Mouse (Mus musculus): Measurements from ENCODE around the gene Chchd1.
"Not testable (repeated sequence)": the region's sequence is repeated elsewhere in the genome, so short reads cannot be mapped to it uniquely, and the experiment has no call there.

Gene Chchd1

DNA sequence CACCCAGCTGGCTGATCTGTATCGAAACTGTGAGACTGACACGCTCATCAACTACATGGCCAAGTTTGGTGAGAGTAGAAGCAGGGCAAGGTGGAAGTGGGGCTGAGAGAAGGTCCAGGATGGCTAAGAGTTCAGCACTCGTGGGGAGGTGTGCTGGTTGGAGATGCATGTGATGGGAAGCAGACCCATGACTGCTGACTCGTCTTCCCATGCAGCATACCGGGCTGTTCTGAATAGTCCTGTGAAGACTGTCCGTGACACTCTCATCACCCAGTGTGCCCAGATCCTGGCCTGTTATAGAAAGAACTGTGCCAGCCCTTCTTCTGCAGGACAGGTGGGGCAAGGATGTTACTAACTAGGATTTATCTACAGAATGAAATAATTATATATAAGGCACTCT lies 11.0 kb upstream of the Chchd1 start:
- no peak for DNase-seq

DNA sequence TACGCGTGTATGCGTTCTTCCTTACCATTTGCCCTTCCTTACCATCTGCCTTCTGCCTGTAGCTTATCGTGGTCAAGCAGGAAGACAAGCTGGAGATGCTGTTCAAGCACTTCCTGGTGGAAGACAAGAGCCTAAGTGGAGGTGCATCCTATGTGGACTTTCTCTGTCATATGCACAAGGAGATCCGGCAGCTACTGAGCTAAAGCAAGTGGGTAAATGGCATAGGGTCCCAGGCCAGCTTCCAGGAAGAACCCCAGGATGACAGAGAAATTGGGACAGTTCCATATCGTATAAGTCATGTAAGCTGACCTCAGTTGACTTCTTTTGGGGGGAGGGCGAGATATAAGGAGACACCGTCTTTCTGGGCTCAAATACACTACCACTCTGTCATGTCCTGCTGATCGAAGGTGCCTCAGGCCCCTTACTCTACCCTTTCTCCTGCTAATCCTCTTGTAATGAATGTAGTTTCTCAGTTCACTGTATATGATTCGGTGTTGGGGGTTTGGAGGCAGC lies 9.2 kb upstream of the Chchd1 start:
- DNase-seq, result peak; percentile 45

DNA sequence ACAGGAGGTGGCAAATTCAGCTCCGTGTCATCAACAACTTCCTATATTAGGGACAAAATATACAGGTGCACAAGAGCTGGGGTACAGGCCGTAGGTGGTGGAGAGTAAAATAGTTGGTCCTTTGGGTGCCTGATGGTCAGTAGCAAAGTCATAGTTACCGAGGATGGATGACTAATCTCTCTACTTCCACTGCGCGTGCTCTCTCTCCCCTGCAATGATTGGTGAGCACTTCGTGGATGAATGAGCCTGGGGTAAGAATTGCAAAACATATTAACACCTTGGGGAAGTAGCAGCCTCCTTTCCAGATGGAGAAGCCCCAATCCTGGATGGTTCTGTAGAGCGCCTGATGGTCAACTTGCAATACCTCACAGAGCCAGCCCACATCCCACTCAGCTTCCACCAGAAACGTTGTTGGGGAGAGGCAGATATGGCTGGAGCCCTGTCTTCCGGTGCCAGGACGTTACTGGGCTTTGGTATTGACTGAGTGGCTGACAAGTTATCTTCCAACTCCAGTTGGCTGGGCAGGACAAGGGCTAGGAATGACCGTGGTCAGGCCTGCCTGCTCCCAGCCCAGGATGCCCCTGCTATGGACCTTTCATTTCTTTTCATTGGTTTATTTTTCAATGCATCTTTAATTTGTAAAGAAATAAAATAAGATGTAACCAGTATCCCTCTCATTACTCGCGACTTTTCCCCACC lies 8.5 kb upstream of the Chchd1 start:
- no peak for DNase-seq

DNA sequence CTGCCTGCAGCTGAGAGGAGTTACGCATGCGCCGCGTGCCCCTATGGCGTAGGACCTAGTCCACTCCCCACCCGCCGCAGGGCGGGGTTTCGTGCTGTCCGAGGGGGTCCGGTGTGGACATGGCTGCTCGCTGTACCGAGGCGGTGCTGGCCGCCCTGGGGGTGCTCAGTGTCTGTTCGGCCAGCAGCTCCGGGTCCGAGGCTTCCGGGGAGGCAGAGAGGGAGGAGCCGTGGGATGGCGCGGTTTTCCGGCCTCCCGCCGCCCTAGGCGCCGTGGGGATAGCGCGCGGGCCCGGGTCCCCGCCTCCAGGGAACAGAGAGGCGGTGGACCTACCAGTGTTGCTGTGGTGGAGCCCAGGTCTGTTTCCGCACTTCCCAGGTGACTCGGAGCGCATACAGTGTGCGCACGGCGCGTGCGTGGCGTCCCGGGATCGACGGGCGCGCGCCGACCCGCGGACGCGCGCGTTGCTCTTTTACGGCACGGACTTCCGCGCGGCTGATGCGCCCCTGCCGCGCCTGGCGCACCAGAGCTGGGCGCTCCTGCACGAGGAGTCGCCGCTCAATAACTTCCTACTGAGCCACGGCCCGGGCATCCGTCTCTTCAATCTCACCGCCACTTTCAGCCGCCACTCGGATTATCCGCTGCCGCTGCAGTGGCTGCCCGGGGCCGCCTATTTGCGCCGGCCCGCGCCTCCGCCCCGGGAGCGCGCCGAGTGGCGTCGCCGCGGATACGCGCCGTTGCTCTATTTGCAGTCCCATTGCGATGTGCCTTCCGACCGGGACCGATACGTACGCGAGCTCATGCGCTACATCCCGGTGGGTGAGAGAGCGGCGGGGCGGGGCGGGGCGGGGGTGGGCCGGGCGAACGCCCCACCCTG lies 7.7 kb upstream of the Chchd1 start, which contains the start of gene Fut11:
Fut11 (plus strand) TSS at position 85 of the 877 bp plus-strand sequence.
- peak; percentile 93 for DNase-seq

DNA sequence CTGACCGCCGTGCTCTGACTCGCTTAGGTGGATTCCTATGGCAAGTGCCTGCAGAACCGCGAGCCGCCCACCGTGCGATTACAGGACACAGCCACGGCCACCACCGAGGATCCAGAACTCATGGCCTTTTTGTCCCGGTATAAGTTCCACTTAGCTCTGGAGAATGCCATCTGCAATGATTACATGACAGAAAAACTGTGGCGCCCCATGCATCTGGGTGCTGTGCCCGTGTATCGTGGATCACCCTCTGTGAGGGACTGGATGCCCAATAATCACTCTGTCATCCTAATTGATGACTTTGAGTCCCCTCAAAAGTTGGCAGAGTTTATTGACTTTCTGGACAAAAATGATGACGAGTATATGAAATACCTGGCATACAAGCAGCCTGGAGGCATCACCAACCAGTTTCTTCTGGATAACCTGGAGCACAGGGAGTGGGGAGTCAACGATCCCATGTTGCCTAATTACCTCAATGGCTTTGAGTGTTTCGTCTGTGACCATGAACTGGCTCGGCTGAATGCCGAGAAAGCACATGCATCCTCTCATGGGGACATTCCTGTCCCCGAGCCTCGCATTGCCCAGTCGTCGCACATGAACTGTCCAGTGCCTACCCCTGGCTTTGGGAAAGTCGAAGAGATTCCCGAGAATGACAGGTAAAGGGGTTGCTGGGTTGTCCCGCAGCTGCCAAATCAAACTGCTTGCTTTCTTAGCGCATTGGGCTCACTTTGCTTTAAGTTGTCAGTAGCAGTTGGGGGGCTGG lies 6.9 kb upstream of the Chchd1 start:
- peak; percentile 69 for DNase-seq

DNA sequence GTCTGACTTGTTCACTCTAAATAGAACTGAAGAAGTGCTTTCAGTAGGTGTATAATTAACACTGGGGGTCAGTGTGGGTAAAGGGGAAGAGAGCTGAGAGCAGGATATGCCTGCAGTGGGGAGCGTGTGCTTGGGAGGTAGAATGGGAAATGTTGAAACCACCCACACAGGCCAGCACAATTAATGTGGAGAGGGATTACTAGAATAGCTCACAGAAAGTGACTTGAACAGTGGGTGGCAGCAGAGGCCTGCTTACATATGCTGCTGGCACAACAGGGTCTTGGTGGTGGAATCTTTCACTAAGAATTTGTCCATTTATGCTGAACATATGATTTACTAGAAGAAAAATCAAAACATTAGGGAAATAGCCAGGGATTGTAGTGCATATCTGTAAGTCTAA lies 5.8 kb upstream of the Chchd1 start:
- no peak for DNase-seq

DNA sequence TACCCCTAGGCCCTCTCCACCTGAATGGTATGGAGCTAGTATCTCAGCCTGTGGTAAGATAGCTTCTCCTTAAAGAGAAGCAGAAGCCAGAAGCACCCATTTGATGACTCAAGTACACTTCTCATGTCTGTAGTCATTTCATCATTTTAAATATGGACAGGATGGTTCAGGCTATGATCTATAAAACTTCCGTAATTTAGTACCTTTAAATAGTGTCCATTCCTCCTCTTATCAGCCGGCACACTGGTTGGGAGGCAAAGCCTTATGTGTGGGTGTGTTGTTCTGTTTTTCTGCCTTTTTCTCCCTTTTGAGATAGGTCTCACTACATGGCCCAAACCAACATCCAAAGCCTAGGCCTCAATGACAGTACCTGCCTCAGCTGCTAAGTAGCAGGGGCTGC lies 4.3 kb upstream of the Chchd1 start:
- no peak for DNase-seq

DNA sequence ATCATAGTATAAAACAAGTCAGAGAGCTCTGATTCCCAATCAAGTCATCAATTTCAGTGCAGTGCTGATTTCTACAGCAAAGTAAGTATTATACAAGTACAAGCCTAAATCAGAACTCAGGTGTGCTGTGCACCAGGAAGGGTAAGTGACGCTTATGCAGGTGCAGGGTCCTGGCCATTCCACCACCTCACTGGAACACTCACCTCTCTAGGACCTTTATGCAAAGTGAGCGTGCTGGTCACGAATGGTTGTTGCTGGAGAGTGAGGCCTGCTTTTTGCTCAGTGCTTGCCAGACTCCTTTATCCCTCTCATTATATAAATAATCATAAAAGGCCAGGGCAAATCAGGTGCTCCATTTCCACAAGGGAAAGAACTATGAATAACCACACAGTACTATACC lies 2.4 kb upstream of the Chchd1 start:
- no peak for DNase-seq

DNA sequence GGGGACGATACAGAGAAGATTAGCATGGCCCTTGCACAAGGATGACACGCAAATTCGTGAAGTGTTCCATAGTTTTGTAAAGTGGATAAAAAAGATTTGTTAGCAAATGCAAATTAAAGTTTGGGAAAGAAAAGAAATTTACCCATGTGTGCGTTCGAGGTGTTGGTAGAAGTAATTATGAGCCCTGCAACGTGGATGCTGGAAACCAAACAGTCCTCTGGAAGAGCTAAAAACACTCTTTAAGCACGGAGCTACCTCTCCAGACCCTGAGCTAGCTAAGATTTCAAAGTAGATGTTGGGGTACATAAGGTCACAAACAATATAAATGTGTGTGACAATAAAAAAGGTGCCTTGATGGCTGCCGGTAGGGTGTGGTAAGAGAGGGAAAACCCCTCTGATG lies 1.3 kb upstream of the Chchd1 start:
- no peak for DNase-seq

DNA sequence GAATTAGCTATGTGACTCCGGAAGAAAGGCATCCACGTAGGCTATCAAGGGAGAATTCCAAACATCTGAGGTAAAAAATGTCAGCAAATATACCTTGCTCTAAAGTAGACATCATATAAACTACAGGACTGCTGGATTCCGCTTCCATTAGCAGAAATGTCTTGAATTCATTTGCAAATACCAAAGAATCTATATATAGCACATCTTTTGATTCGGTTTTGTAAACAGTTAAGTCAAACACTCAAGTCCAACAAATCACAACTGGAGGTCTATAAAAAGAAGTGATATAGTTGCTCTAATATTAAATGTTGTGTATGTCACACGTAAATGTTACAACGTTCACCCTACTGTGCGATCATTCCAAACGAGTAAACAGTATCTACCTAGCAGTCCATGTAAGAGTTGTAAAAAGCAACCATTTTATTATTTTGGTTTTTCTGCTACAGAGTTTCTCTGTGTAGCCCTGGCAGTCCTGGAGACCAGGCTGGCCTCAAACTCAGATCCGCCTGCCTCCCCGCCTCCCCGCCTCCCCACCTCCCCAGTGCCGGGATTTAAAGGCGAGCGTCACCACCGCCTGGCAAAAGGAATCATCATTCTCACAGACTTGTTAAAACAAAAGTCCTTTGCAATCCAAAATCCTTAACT lies 588 bp upstream of the Chchd1 start:
- no peak for DNase-seq

DNA sequence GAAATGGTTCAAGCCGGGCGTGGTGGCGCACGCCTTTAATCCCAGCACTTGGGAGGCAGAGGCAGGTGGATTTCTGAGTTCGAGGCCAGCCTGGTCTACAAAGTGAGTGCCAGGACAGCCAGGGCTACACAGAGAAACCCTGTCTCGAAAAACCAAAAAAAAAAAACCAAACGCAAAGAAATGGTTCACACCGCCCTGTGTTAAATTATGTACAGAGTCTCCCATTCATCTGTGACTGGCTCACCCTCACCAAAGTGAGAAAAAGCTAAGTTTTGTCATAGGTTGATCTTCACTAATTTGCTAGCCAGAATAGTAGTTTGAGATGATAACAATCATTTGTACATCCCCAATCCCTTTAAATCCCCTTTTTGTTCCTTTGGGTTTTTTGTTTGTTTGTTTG lies 655 bp downstream of the Chchd1 start:
- not testable (repeated sequence) for DNase-seq

DNA sequence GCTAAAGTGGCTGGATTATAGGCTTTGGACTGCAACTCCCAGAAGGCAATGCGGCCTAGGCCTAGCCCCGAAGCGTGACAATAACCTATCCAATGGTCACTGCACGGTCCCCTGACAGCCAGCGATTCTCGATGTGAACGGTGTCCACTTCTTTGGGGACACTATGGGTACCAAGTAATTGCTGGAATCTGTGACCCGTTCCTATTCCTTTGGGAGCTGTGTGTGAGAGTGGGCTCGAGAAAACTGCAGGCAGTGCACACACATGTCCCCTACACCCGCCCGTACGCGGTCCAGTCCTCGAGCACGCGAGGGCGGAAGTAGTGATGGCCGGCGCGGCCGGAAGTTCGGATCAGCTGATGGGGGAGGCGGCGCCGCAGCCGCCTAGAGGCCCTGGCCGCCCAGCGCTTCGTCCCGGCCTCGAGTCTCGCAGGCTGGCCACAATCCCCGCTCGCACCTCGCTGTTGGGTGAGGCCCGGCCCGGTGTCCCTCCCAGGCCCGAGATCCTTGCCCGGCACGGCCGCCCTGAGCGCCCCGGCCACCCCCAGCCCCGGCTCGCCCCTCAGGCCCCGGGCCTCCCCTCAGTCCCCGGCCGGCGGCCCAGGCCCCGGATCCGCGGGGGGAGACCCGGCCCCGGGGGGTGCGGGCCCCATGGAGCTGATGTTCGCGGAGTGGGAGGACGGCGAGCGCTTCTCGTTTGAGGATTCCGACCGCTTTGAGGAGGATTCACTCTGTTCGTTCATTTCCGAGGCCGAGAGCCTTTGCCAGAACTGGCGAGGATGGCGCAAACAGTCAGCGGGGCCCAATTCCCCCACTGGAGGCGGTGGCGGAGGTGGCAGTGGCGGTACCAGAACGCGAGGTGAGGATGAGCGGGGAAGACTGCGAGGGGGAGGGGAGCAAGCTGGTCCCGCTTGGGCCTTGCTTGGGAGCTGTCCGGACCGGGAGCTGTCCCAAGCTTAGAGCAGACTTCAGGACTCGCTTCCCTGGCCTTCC lies 4.7 kb downstream of the Chchd1 start, which contains the start of gene Zswim8:
Zswim8 (plus strand) TSS at position 352 of the 990 bp plus-strand sequence.
- DNase-seq, result peak; percentile 90

DNA sequence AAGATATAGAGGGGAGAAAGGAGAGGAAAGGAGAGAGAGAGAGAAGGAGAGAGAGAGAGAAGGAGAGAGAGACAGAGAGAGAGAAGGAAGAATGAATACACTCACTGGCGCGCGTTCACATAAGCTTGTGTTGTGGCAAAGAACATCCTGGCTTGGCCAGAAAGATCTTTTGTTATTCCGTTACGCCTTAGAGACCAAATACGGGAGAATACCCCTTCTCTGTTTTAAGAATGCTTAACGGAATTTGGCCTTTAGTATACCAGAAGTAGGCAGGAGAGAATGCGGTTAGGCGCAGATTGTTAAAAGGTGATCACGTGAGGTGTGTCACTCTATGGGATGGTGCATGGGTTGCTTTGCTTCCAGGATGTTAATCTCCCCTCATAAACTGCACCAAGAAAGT lies 5.4 kb downstream of the Chchd1 start:
- DNase-seq, result no peak

DNA sequence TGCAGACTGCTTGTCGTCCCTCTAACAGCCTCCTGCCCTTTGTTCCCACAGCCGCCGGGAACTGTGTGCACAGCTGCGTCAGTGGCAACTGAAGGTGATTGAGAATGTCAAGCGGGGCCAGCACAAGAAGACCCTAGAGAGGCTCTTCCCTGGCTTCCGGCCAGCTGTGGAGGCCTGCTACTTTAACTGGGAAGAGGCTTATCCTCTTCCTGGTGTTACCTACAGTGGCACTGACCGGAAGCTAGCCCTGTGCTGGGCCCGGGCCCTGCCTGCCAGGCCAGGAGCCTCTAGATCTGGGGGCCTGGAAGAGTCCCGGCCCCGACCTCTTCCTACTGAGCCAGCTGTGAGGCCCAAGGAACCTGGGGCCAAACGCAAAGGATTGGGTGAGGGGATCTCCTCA lies 11.0 kb downstream of the Chchd1 start:
- no peak for DNase-seq

DNA sequence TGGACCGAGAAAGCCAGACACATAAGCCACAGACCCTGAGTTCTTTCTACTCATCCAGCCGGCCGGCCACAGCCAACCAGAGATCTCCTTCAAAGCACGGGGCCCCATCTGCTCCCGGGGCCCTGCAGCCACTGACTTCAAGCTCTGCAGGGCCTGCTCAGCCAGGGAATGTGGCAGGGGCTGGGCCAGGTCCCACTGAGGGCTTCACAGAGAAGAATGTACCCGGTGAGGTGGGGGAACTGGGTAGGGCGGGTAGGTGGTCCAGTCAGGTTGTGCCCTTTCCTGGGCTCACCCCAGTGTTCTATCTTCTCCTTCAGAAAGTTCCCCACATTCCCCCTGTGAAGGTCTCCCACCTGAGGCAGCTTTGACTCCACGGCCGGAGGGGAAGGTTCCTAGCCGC lies 15.6 kb downstream of the Chchd1 start:
- DNase-seq, result no peak

DNA sequence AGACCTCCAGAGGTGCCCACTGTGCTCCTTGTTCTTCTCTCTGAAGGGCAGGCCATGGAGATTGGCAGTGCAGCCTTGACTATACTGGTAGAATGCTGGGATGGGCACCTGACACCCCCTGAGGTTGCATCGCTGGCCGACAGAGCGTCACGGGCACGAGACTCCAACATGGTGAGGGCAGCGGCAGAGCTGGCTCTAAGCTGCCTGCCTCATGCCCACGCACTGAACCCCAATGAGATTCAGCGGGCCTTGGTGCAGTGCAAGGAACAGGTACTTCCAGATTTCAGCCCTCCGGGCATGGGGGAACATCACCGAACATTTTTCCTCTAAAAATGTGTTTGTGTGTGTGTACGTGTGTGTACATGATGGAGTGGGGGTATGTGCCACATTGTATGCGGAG lies 17.0 kb downstream of the Chchd1 start:
- DNase-seq, result no peak

DNA sequence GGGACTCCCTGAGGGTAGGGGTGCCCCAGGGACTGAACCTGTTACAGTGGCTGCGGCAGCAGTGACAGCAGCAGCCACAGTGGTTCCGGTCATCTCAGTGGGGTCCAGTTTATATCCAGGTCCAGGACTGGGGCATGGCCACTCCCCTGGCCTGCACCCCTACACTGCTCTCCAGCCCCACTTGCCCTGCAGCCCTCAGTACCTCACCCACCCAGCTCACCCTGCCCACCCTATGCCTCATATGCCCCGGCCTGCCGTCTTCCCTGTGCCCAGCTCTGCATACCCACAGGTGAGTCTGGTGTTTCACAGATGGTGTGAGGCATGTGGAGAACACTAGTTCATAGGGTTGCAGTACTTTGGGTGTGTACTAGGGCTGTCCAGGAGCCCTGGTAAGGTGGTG lies 18.6 kb downstream of the Chchd1 start:
- DNase-seq, result no peak

DNA sequence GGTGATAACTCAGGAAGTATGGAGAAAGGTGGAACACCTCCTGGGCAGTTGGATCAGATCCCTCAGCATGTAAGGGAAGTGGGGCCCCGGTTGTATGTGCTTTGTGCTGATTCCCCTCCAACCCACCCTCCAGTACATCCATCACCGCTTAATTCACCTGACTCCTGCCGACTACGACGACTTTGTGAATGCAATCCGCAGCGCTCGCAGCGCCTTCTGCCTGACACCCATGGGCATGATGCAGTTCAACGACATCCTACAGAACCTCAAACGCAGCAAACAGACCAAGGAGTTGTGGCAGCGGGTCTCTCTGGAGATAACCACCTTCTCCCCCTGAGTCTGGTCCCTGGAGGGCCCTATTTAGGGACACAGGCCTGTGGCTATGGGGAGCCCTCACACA lies 20.2 kb downstream of the Chchd1 start:
- no peak for DNase-seq

DNA sequence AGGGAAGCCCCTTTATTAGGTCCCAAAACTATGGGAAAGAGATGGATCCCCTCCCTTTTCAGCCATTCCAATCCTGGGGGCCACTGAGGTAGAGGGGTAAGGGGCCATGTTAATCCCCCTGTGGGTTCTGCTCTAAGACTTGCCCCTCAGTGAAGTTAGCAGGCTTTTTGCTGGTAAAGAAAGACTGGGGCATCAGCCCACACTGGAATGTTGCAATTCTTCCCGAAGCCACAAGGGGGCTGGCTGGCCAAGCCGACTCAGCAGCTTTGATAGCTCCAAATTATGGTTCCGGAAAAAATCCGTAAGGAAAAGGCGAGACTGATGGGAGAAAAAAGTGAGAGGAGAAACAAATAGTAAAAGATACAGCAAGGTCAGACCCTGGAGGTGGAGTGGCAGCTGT lies 21.2 kb downstream of the Chchd1 start:
- peak; percentile 55 for DNase-seq

DNA sequence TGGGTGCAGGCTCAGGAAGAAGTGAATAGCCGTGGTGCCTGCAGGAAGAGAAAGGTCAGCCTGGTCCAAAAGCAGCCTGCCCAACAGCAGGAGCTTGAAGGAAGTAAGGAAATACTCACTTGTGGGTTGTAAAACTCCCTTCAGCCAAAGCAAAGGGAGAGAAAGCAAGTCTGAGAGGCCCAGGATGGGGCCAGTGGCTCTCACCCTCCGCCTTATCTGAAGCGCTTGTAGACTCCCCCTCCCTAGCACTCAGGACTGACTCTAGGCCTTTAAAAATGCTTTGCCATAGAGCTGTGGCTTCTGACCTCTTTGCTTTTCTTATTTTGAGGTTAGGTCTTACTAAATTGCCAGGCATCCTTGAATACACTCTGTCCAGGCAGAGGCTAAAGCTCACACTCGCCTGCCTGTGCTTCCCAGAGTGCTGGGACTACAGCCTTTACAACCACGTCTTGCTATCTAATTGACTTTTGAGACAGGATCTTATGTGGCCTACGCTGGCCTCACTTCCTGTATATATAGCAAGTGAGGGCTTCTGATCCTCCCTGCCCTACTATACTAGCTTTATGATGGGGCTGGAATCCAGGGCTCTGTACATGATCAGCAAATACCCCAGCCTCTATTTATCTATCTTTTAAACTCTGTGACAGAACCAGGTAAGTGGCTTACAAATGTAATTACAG lies 23.0 kb downstream of the Chchd1 start:
- DNase-seq, result no peak

DNA sequence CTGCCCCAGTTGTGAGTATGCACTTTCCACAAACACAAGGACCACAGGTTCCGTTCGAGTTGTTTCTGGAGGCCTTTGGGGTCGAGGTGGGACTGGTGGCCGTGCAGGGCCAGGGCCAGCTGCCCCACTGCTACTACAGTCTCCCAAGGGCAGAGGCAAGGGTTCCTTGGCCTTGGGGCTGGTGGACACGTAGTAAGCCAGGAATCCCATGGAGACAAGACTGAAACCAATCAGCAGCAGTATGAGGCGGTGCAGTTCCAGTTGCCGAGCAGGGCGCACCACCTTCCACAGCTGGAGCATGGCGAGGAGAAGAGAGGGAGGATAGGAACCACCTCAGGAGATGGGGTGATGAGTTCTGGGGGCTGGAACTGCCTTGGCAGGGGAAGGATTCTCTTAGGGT lies 27.1 kb downstream of the Chchd1 start:
- no peak for DNase-seq

All from cerebellum, adult 11-12 months (tissue).